Mouse (Mus musculus) lung, postnatal 0 days (tissue): ENCODE measurements around the gene B4galt2. TPM values are rescaled to one million over a fixed set of nuclear protein-coding genes. Genes with fewer than 3 reads are reported as not detected.
A peak's percentile ranks its signal among the peaks of the same experiment; 100 is the strongest.

ENCODE experiments used
- ATAC-seq: fragments of 200-750 bp; cut with Nextera tagmentation; 2 replicates; pipeline ENCODE4 v1.8.0; 2017; ENCODE audit warnings: moderate library complexity
- DNase-seq: peaks from one replicate; pipeline ENCODE4 v3.0.0-alpha.2; 2016; ENCODE audit warnings: low spot score
- H3K27ac ChIP-seq: fragments of 300-500 bp; sonication (generic); 2 replicates; pipeline ENCODE4 v1.5.1; 2014; ENCODE audit warnings: antibody characterized with exemption, mild to moderate bottlenecking, low read length, mixed read lengths
- H3K27me3 ChIP-seq: fragments of 300-500 bp; sonication (generic); replicated peaks from 2 replicates; pipeline ENCODE4 v1.6.1; 2014; ENCODE audit warnings: low read length, mixed read lengths; ENCODE audit not compliant: insufficient read depth
- H3K36me3 ChIP-seq: fragments of 300-500 bp; sonication (generic); 2 replicates; pipeline ENCODE4 v1.6.1; 2014; ENCODE audit warnings: low read length, mixed read lengths; ENCODE audit not compliant: insufficient read depth
- H3K4me1 ChIP-seq: fragments of 300-500 bp; sonication (generic); 2 replicates; pipeline ENCODE4 v1.6.1; 2014; ENCODE audit warnings: antibody characterized with exemption, low read depth, low read length, mixed read lengths; ENCODE audit not compliant: insufficient read depth
- H3K4me2 ChIP-seq: fragments of 300-500 bp; sonication (generic); replicated peaks from 2 replicates; pipeline ENCODE4 v1.6.1; 2014; ENCODE audit warnings: low read depth, mild to moderate bottlenecking, low read length, moderate library complexity, mixed read lengths
- H3K4me3 ChIP-seq: fragments of 300-500 bp; sonication (generic); 2 replicates; pipeline ENCODE4 v1.5.1; 2014; ENCODE audit warnings: low read depth, low read length
- H3K9ac ChIP-seq: fragments of 300-500 bp; sonication (generic); replicated peaks from 2 replicates; pipeline ENCODE4 v1.6.1; 2014; ENCODE audit warnings: low read depth, mild to moderate bottlenecking
- H3K9me3 ChIP-seq: fragments of 300-500 bp; sonication (generic); 2 replicates; pipeline ENCODE4 v1.6.1; 2016; ENCODE audit warnings: low read length, mixed read lengths
- CTCF ChIP-seq: IDR thresholded peaks from 2 replicates; pipeline ENCODE4 v1.5.1; 2016; ENCODE audit warnings: antibody characterized with exemption, mild to moderate bottlenecking
- EP300 ChIP-seq: IDR thresholded peaks from 2 replicates; pipeline ENCODE4 v1.6.1; 2016; ENCODE audit warnings: antibody characterized with exemption, mild to moderate bottlenecking, control low read depth
- WGBS: fragments of 180-500 bp; shearing (Covaris S2); extraction: QIAGEN DNeasy Blood & Tissue Kit; methylation state at CpG from one replicate; pipeline ENCODE4 v1.1.7; 2014; 5-methylcytosine and 5-hydroxymethylcytosine counted together
- polyA plus RNA-seq: library from polyadenylated mRNA; unstranded; fragments of >200 nt; fragmentation: Nextera tagmentation; extraction: Ambion mirVana; gene quantifications from 2 replicates; pipeline ENCODE4 v1.2.1, GENCODE M21; 2015

Gene B4galt2
- polyA plus RNA-seq, 1 experiment from 2014 or later, result 7.2 TPM

- no peak for DNase-seq
- Histone ChIP-seq H3K27ac (no peak overlapping the region), H3K9me3 (no peaks in the 10 kb centered on the region), H3K36me3 (no peaks in the 10 kb centered on the region), H3K27me3 (no peaks in the 10 kb centered on the region), H3K4me3 (no peak overlapping the region), H3K4me2 (no peak overlapping the region), H3K4me1 (0 out of 2 replicates have a peak, but pooled peaks cover 3% of the 10 kb centered on the region), H3K9ac (no peak overlapping the region)
- TF ChIP-seq EP300, result no peak
- no peak for TF ChIP-seq CTCF
- 59% methylated on average over 17 of the region's 17 CpGs for WGBS
- ATAC-seq, result no peak
Measured at GRCm38 (mm10) chr4:117849063-117849462, 34.2 kb downstream of the B4galt2 start.

- H3K27ac ChIP-seq, result no peak overlapping the region
- 0 out of 2 replicates have a peak, but pooled peaks cover 3% of the 10 kb centered on the region for H3K4me1 ChIP-seq
- TF ChIP-seq EP300, result no peak
- WGBS, result 48% methylated on average over 2 of the region's 2 CpGs
- H3K36me3 ChIP-seq, result no peaks in the 10 kb centered on the region
- no peak overlapping the region for H3K9ac ChIP-seq
- no peaks in the 10 kb centered on the region for H3K27me3 ChIP-seq
- peak; percentile 74 for ATAC-seq
- H3K4me2 ChIP-seq, result no peak overlapping the region
- H3K9me3 ChIP-seq, result no peaks in the 10 kb centered on the region
- peak; percentile 65 for DNase-seq
- no peak overlapping the region for H3K4me3 ChIP-seq
Measured at GRCm38 (mm10) chr4:117847011-117847410, 36.3 kb downstream of the B4galt2 start.

DNA sequence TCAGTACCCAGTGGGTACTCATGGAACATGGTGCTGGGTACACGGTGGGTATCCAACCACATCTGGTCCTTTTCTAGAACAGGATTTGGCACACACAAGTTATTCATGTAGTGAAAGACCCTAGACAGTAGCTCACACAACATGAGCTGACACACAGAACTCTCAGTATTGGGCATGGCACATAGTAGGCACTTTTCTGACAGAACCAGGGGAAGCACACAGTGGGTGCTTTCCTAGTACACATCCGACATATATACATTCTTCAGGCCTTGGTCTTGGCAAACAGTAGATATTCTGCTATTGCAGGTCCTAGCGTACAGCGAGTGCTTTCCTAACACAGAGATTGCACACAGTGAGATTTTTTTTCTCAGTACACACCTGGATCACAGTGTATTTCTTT lies 37.0 kb downstream of the B4galt2 start:
- WGBS, result 96% methylated on average over 4 of the region's 4 CpGs
- TF ChIP-seq EP300 (no peak), CTCF (no peak)
- Histone ChIP-seq H3K9me3 (no peaks in the 10 kb centered on the region), H3K4me2 (no peak overlapping the region), H3K9ac (no peak overlapping the region), H3K36me3 (no peaks in the 10 kb centered on the region), H3K4me3 (no peak overlapping the region), H3K27me3 (no peaks in the 10 kb centered on the region), H3K4me1 (0 out of 2 replicates have a peak, but pooled peaks cover 3% of the 10 kb centered on the region), H3K27ac (no peak overlapping the region)
- ATAC-seq (no peak), DNase-seq (no peak)

DNA sequence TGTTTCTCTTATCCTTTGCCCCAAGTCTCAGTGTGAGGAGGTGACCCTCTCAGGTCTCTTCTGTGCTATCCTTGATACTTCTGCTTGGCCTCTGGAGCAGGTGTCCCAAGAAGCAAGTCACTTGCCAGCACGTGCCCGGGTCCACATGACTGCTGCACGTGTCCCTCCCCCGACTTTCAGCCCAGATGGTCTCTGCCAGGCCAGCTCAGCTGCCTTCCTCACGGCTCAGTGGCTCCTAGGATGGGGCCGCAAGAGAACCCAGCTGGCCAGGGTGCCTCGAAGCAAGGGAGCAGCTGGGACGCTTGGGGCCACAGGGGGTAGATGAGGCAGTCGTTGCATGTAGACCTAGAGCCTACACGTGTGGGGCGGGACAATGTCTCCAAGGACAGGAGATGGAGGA lies 38.0 kb downstream of the B4galt2 start:
- WGBS, result 90% methylated on average over 11 of the region's 11 CpGs
- Histone ChIP-seq H3K36me3 (no peaks in the 10 kb centered on the region), H3K27me3 (no peaks in the 10 kb centered on the region), H3K4me1 (peaks cover 6% of the 10 kb centered on the region; the same call in 1 of the 2 replicates), H3K27ac (no peak overlapping the region), H3K9me3 (no peaks in the 10 kb centered on the region), H3K4me3 (no peak overlapping the region), H3K4me2 (no peak overlapping the region), H3K9ac (no peak overlapping the region)
- no peak for ATAC-seq
- TF ChIP-seq EP300 (no peak), CTCF (no peak)
- no peak for DNase-seq

DNA sequence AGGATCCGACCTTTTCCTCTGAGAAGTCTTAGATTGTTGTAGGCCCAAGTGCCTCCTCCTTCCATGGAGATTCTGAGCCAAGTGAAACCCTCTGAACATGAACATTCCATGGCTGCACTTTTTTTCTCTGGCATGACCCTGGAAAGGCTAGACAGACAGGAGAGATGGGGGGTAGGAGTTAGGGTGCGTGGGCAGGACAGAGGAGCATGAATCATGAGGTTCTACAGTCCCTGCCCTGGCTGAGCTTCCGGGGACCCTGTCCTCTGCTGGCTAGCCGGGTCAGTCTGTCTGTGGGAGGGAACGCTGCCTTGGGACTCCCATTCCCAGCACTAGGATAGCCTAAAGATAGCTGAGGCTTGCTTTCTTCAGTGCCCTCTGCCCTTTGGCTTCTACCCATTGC lies 38.8 kb downstream of the B4galt2 start:
- TF ChIP-seq CTCF (no peak), EP300 (no peak)
- DNase-seq, result no peak
- Histone ChIP-seq H3K4me2 (no peak overlapping the region), H3K27me3 (no peaks in the 10 kb centered on the region), H3K36me3 (no peaks in the 10 kb centered on the region), H3K4me3 (no peak overlapping the region), H3K27ac (no peak overlapping the region), H3K9me3 (no peaks in the 10 kb centered on the region), H3K4me1 (peaks cover 9% of the 10 kb centered on the region; the same call in 1 of the 2 replicates), H3K9ac (no peak overlapping the region)
- 81% methylated on average over 5 of the region's 5 CpGs for WGBS
- no peak for ATAC-seq

DNA sequence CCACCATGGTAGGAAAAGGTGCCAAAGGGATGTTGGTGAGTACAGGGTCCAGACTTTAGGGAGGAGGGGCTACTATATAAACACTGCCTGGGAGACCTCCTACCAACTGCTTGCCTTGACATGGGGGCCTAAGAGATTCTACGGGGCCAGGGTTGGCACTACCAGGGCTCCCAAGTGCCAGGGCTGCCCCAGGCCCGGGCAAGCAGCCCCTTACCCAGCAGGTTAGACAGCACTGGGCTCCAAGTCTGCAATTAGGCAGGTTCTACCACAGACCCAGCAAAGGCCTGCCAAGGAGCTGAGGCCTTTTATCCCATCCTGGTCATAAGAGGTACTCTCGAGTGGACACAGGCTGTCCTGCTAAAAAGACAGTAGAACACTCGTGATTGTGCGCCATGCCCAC lies 40.2 kb downstream of the B4galt2 start:
- H3K36me3 ChIP-seq, result no peaks in the 10 kb centered on the region
- H3K4me2 ChIP-seq, result no peak overlapping the region
- no peak overlapping the region for H3K9ac ChIP-seq
- H3K9me3 ChIP-seq, result no peaks in the 10 kb centered on the region
- ATAC-seq, result no peak
- no peak overlapping the region for H3K4me3 ChIP-seq
- peaks cover 10% of the 10 kb centered on the region; the same call in 1 of the 2 replicates for H3K4me1 ChIP-seq
- H3K27me3 ChIP-seq, result no peaks in the 10 kb centered on the region
- no peak for DNase-seq
- no peak overlapping the region for H3K27ac ChIP-seq
- WGBS, result 88% methylated on average over 5 of the region's 5 CpGs
- TF ChIP-seq EP300 (no peak), CTCF (no peak)

DNA sequence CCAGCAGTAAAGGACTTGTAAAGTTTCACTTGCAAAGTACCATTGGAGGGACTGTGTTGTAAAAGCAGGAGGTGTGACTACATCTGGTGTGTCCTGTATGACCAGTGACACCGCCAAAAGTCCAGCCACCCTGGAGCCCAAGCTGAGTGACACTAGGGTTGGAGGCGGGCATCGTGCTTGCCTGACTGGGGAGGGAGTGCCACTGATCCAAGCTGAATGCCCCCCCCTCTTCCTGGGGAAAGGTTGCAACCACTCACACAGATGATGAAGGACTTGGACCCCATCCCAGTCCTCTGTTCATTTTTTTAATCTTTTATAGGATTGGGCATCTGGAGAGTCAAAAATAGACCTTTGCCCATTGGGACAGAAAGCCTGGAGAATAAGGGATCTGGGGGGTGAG lies 41.7 kb downstream of the B4galt2 start:
- Histone ChIP-seq H3K27me3 (no peaks in the 10 kb centered on the region), H3K27ac (no peak overlapping the region), H3K4me2 (no peak overlapping the region), H3K9ac (no peak overlapping the region), H3K9me3 (no peaks in the 10 kb centered on the region), H3K36me3 (no peaks in the 10 kb centered on the region), H3K4me3 (no peak overlapping the region), H3K4me1 (peaks cover 18% of the 10 kb centered on the region)
- 69% methylated on average over 3 of the region's 3 CpGs for WGBS
- DNase-seq (no peak), ATAC-seq (no peak)
- TF ChIP-seq EP300, result no peak
- TF ChIP-seq CTCF, result no peak
